ENCODE assay signal across 8 mouse cellular contexts in genomic region chr7:129774261-129774861, GRCm38 (mm10).
DNase-seq lines count a peak whose midpoint lies in the region; ATAC-seq and TF ChIP-seq lines count a peak whose summit lies in the region.

No protein-coding gene starts in this region.

- TF ChIP-seq POLR2A in kidney, adult 2 months (IDR thresholded peaks at IDR 0.05; ENCODE audit: low read depth, low read length), result no peak
- no peak for TF ChIP-seq POLR2A in lung, adult 2 months (IDR thresholded peaks at IDR 0.05; ENCODE audit: borderline replicate concordance, extremely low read depth, low read depth, low read length)

- TF ChIP-seq EP300 in heart, postnatal 0 days (IDR thresholded peaks at IDR 0.05; ENCODE audit: low read depth), result no peak

- peak overlapping the region; percentile 18; the same call in 1 of the 2 replicates for H3K4me3 ChIP-seq in heart, postnatal 0 days (ENCODE audit: low read depth, low read length)
- H3K4me3 ChIP-seq in hindbrain, embryonic 10.5 days, result peak overlapping the region; percentile 36
- H3K4me3 ChIP-seq in midbrain, embryonic 13.5 days (replicated peaks), result no peak overlapping the region
- no peak overlapping the region for H3K4me3 ChIP-seq in kidney, adult 2 months (ENCODE audit: insufficient read depth, low read depth, low read length)
- H3K4me3 ChIP-seq in lung, adult 2 months (replicated peaks; ENCODE audit: extremely low read depth, low read depth, low read length), result no peak overlapping the region

- no peak for DNase-seq in heart, postnatal 0 days (ENCODE audit: low spot score)
- DNase-seq in heart, adult 8-10 months (ENCODE audit: low spot score), result no peak
- DNase-seq in cerebellum, adult 11 months, result peak; percentile 72
- peak; percentile 55 for DNase-seq in hindbrain, embryonic 10.5 days (ENCODE audit: low spot score)
- DNase-seq in gastrocnemius, postnatal 4 days (ENCODE audit: low spot score in 2 of 2), result no peak
- DNase-seq in kidney, adult 2 months, result no peak
- no peak for DNase-seq in lung, adult 2 months

- 13% methylated on average over 17 of the region's 17 CpGs for WGBS in heart, postnatal 0 days
- WGBS in hindbrain, embryonic 10.5 days, result 3% methylated on average over 17 of the region's 17 CpGs
- WGBS in midbrain, embryonic 13.5 days, result 3% methylated on average over 17 of the region's 17 CpGs
- 27% methylated on average over 17 of the region's 17 CpGs for WGBS in kidney, adult 2 months
- WGBS in lung, adult 2 months, result 22% methylated on average over 17 of the region's 17 CpGs

- 0 out of 2 replicates have a peak, but pooled peaks cover 4% of the 10 kb centered on the region for H3K27me3 ChIP-seq in heart, postnatal 0 days (ENCODE audit: control insufficient read depth, insufficient read depth, low read length)
- H3K27me3 ChIP-seq in hindbrain, embryonic 10.5 days (ENCODE audit: insufficient read depth, poor library complexity, severe bottlenecking), result peaks cover 91% of the 10 kb centered on the region
- H3K27me3 ChIP-seq in midbrain, embryonic 13.5 days, result peaks cover 76% of the 10 kb centered on the region
- H3K27me3 ChIP-seq in kidney, adult 2 months (replicated peaks; ENCODE audit: control insufficient read depth, insufficient read depth, low read length), result 0 out of 2 replicates have a peak, but pooled peaks cover 2% of the 10 kb centered on the region

- peak overlapping the region; percentile 44 for H3K4me2 ChIP-seq in heart, postnatal 0 days (ENCODE audit: low read depth, low read length)
- H3K4me2 ChIP-seq in midbrain, embryonic 13.5 days (replicated peaks), result peak overlapping the region; percentile 23

- ATAC-seq in heart, postnatal 0 days (ENCODE audit: insufficient read depth, low read depth), result no peak
- no peak for ATAC-seq in midbrain, embryonic 13.5 days

- no peaks in the 10 kb centered on the region for H3K4me1 ChIP-seq in heart, postnatal 0 days (ENCODE audit: control insufficient read depth, insufficient read depth)
- H3K4me1 ChIP-seq in hindbrain, embryonic 10.5 days (replicated peaks), result peaks cover 39% of the 10 kb centered on the region
- peaks cover 26% of the 10 kb centered on the region for H3K4me1 ChIP-seq in midbrain, embryonic 13.5 days (replicated peaks)
- no peaks in the 10 kb centered on the region for H3K4me1 ChIP-seq in kidney, adult 2 months (ENCODE audit: control insufficient read depth, insufficient read depth, low read length)
- peaks cover 3% of the 10 kb centered on the region; the same call in 1 of the 2 replicates for H3K4me1 ChIP-seq in lung, adult 2 months (ENCODE audit: control insufficient read depth, insufficient read depth, low read length)

- H3K27ac ChIP-seq in heart, postnatal 0 days (ENCODE audit: low read depth), result no peak overlapping the region
- H3K27ac ChIP-seq in hindbrain, embryonic 10.5 days, result peak overlapping the region; percentile 69
- no peak overlapping the region for H3K27ac ChIP-seq in midbrain, embryonic 13.5 days
- no peak overlapping the region for H3K27ac ChIP-seq in kidney, adult 2 months (ENCODE audit: insufficient read depth, low read depth, low read length)

- no peak overlapping the region for H3K9ac ChIP-seq in heart, postnatal 0 days (replicated peaks; ENCODE audit: low read depth, low read length)
- no peak overlapping the region; the same call in 1 of the 2 replicates for H3K9ac ChIP-seq in midbrain, embryonic 13.5 days (replicated peaks)

- no peaks in the 10 kb centered on the region for H3K9me3 ChIP-seq in heart, postnatal 0 days (replicated peaks; ENCODE audit: control insufficient read depth, low read length)
- H3K9me3 ChIP-seq in hindbrain, embryonic 10.5 days, result no peaks in the 10 kb centered on the region
- no peaks in the 10 kb centered on the region for H3K9me3 ChIP-seq in midbrain, embryonic 13.5 days

- TF ChIP-seq CTCF in heart, postnatal 0 days (IDR thresholded peaks at IDR 0.05; ENCODE audit: low read depth), result no peak
- no peak for TF ChIP-seq CTCF in kidney, adult 2 months (conservative IDR thresholded peaks at IDR 0.05; ENCODE audit: insufficient read depth, insufficient read length, low read depth, low read length)
- no peak for TF ChIP-seq CTCF in lung, adult 2 months (IDR thresholded peaks at IDR 0.05; ENCODE audit: insufficient read depth, low read length)

- no peaks in the 10 kb centered on the region for H3K36me3 ChIP-seq in heart, postnatal 0 days (replicated peaks; ENCODE audit: control insufficient read depth, insufficient read depth, low read length)
- no peaks in the 10 kb centered on the region for H3K36me3 ChIP-seq in hindbrain, embryonic 10.5 days
- no peaks in the 10 kb centered on the region for H3K36me3 ChIP-seq in midbrain, embryonic 13.5 days
- H3K36me3 ChIP-seq in kidney, adult 2 months (ENCODE audit: control insufficient read depth, insufficient read depth, low read length), result no peaks in the 10 kb centered on the region

Comparison
In these comparisons a context has a peak if more than half of its experiments do, and no peak if none do; other contexts are left out.
1. DNase-seq: peak in cerebellum, adult 11 months (single experiment) and hindbrain, embryonic 10.5 days (single experiment); none in heart, postnatal 0 days (single experiment), heart, adult 8-10 months (single experiment), gastrocnemius, postnatal 4 days (0 of 2), kidney, adult 2 months (single experiment) and lung, adult 2 months (single experiment).
2. H3K4me3 ChIP-seq: peak in heart, postnatal 0 days (single experiment) and hindbrain, embryonic 10.5 days (single experiment); none in midbrain, embryonic 13.5 days (single experiment), kidney, adult 2 months (single experiment) and lung, adult 2 months (single experiment).